Mouse (Mus musculus): ENCODE measurements at regions not wholly inside any gene's neighbourhood (a gene's known extent, or its start where the extent isn't known, plus 50 kb on each side); places are given as distances from the start of the nearest gene placed in this dataset.

DNA sequence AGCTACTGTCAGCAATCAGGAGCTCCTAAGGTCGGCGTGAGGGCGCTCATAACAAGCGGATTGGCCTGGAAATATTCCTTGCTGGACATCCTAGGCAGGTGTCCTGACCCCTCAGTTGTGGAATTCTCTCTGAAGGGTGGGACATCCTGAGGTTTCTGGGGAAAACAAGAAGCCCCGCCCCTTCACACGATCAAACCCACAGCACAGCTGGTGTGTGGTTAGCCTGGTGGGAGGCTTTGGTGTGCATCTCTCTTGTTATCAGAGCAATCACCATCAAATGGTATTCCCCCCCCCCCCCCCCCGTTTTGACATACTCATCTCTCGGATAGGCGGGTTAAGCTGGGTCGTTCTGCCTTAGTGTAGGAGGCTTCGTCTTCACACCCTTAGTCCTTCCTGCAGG is 546.8 kb upstream of the Adam5 start:
- TF ChIP-seq CTCF (IDR thresholded peaks at IDR 0.05; ENCODE audit: low read depth) (no peak), EP300 (optimal IDR thresholded peaks at IDR 0.05) (no peak)
- no peak overlapping the region for H3K4me3 ChIP-seq (ENCODE audit: low read depth, low read length)
- 50% methylated on average over 11 of the region's 11 CpGs for WGBS
- no peaks in the 10 kb centered on the region for H3K36me3 ChIP-seq (ENCODE audit: control insufficient read depth, insufficient read depth, low read length)
- no peak overlapping the region for H3K9ac ChIP-seq (ENCODE audit: low read length)
- no peak for ATAC-seq (ENCODE audit: low FRiP score, low TSS enrichment)
- H3K27me3 ChIP-seq (ENCODE audit: control insufficient read depth, insufficient read depth, low read length), result no peaks in the 10 kb centered on the region
- no peak overlapping the region for H3K4me2 ChIP-seq (replicated peaks; ENCODE audit: low read depth)
- no peaks in the 10 kb centered on the region for H3K9me3 ChIP-seq (ENCODE audit: control insufficient read depth, low read length)
- H3K27ac ChIP-seq (replicated peaks), result no peak overlapping the region
- no peak for DNase-seq (ENCODE audit: low spot score)
- H3K4me1 ChIP-seq (replicated peaks; ENCODE audit: control insufficient read depth, insufficient read depth), result no peaks in the 10 kb centered on the region

DNA sequence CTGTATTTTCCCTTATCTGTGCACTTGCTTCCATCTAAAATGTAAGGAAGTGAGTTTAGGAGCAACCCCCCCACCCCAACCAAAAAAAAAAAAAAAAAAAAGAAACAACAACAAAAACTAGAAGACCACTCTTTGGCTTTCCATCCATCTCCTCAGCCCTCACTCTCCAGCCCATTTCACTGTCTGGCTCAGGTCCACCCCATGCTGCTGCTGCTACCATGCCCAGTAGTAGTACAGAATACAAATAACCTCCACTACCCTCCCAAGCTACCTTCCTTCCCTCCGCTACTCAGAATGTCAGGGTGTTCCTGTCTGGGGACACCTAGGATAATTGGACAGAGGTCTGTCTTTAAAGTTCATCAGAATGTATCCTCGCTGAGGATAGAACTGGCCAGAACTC is 545.2 kb upstream of the Adam5 start:
- H3K27me3 ChIP-seq (ENCODE audit: control insufficient read depth, insufficient read depth, low read length), result no peaks in the 10 kb centered on the region
- H3K27ac ChIP-seq (replicated peaks), result no peak overlapping the region
- no peaks in the 10 kb centered on the region for H3K36me3 ChIP-seq (ENCODE audit: control insufficient read depth, insufficient read depth, low read length)
- no peaks in the 10 kb centered on the region for H3K9me3 ChIP-seq (ENCODE audit: control insufficient read depth, low read length)
- WGBS, result 96% methylated on average over 2 of the region's 2 CpGs
- no peak for ATAC-seq (ENCODE audit: low FRiP score, low TSS enrichment)
- H3K4me3 ChIP-seq (ENCODE audit: low read depth, low read length), result no peak overlapping the region
- H3K9ac ChIP-seq (ENCODE audit: low read length), result no peak overlapping the region
- no peak overlapping the region for H3K4me2 ChIP-seq (replicated peaks; ENCODE audit: low read depth)
- TF ChIP-seq EP300 (optimal IDR thresholded peaks at IDR 0.05) (no peak), CTCF (IDR thresholded peaks at IDR 0.05; ENCODE audit: low read depth) (no peak)
- no peaks in the 10 kb centered on the region for H3K4me1 ChIP-seq (replicated peaks; ENCODE audit: control insufficient read depth, insufficient read depth)
- DNase-seq (ENCODE audit: low spot score), result no peak

DNA sequence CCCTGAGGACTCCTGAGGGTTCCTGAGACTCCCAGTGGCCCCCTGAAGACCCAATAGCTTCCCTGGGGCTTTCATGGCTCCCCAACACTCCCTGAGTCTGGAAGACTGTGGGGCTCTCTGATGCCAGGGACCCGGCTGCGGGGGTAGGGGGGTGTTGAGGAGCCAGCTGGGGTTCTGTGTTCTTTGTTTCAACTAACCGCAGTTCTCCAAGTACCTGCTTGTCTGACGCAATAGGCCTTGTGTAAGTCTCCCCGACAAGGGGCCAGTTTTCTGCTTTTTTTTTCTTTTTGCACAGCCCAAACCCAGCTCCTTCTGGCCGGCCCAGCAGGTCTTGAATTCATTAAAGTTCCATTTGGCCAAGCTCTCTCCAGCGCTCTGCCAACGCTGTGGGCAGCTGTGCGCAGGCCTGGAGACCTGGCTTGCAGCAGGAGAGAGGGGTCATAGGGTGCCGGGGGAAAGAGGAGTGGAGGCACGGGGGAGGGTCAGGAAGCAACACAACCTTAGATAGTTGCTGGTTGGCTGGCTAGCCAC is 544.5 kb upstream of the Adam5 start:
- Histone ChIP-seq H3K4me2 (replicated peaks; ENCODE audit: low read depth) (no peak overlapping the region), H3K4me3 (ENCODE audit: low read depth, low read length) (no peak overlapping the region), H3K4me1 (replicated peaks; ENCODE audit: control insufficient read depth, insufficient read depth) (no peaks in the 10 kb centered on the region), H3K36me3 (ENCODE audit: control insufficient read depth, insufficient read depth, low read length) (no peaks in the 10 kb centered on the region), H3K27ac (replicated peaks) (no peak overlapping the region), H3K27me3 (ENCODE audit: control insufficient read depth, insufficient read depth, low read length) (no peaks in the 10 kb centered on the region), H3K9ac (ENCODE audit: low read length) (no peak overlapping the region), H3K9me3 (ENCODE audit: control insufficient read depth, low read length) (no peaks in the 10 kb centered on the region)
- ATAC-seq (ENCODE audit: low FRiP score, low TSS enrichment), result no peak
- no peak for TF ChIP-seq EP300 (optimal IDR thresholded peaks at IDR 0.05)
- TF ChIP-seq CTCF (IDR thresholded peaks at IDR 0.05; ENCODE audit: low read depth), result no peak
- WGBS, result 23% methylated on average over 11 of the region's 11 CpGs
- DNase-seq (ENCODE audit: low spot score), result no peak

DNA sequence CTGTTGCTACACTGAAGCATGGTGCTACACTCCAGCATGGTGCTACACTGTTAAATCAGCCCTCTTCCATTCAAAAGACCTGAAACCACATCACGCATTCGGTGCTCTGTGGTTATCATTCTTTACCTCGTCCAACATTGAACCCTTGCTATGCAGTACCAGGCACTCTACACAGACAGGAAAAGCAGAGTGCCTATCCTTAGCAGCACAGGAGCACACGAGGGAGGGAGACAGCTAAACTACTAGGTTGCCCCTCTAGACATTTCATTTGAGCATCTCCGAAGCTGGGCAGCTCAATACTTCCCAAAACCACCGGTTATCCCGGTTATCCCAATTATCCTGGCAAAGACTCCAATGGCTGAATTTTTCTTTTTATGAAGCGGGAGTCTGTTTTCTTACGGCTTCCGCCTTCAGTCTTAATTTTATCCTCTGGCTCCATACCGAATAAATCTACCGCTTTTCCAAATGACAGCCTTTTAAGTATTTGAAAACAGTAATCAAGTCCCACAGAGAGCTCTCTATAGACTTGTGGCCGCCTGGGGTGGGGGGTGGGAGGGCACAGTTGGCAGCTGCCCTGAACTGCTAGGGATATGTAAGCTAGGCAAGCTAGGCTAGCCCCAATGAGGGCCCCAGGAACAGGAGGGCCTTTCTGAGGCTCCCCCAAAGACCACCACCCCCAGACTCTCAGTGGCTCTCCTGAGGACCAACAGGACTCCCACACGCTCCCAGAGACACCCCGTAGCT is 543.8 kb upstream of the Adam5 start:
- H3K27me3 ChIP-seq (ENCODE audit: control insufficient read depth, insufficient read depth, low read length), result no peaks in the 10 kb centered on the region
- DNase-seq (ENCODE audit: low spot score) (no peak), ATAC-seq (ENCODE audit: low FRiP score, low TSS enrichment) (no peak)
- no peak overlapping the region for H3K27ac ChIP-seq (replicated peaks)
- no peak for TF ChIP-seq CTCF (IDR thresholded peaks at IDR 0.05; ENCODE audit: low read depth)
- TF ChIP-seq EP300 (optimal IDR thresholded peaks at IDR 0.05), result no peak
- no peaks in the 10 kb centered on the region for H3K36me3 ChIP-seq (ENCODE audit: control insufficient read depth, insufficient read depth, low read length)
- H3K4me3 ChIP-seq (ENCODE audit: low read depth, low read length), result no peak overlapping the region
- H3K4me2 ChIP-seq (replicated peaks; ENCODE audit: low read depth), result no peak overlapping the region
- no peaks in the 10 kb centered on the region for H3K4me1 ChIP-seq (replicated peaks; ENCODE audit: control insufficient read depth, insufficient read depth)
- no peaks in the 10 kb centered on the region for H3K9me3 ChIP-seq (ENCODE audit: control insufficient read depth, low read length)
- no peak overlapping the region for H3K9ac ChIP-seq (ENCODE audit: low read length)
- 65% methylated on average over 15 of the region's 15 CpGs for WGBS

DNA sequence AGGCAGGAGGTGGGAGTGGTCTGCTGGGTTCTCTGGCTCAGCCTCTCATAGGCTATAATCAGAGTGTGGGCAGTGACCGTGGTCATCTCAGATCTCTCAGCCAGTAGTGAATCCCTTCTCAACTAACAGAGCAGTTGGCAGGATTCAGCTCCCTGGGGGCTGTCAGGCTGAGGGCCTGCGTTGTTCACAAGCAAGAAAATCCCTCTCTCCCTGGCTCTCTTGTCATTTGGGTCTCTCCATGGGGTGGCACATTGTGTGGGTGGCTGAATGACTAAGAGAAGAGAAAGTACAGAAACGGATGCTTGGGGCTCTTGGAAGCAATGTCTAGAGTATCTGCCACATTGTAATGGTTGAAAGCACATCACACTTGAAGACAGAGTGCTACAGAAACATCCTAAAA is 542.0 kb upstream of the Adam5 start:
- Histone ChIP-seq H3K4me1 (replicated peaks; ENCODE audit: control insufficient read depth, insufficient read depth) (no peaks in the 10 kb centered on the region), H3K4me2 (replicated peaks; ENCODE audit: low read depth) (no peak overlapping the region), H3K9me3 (ENCODE audit: control insufficient read depth, low read length) (no peaks in the 10 kb centered on the region), H3K27ac (replicated peaks) (no peak overlapping the region), H3K36me3 (ENCODE audit: control insufficient read depth, insufficient read depth, low read length) (no peaks in the 10 kb centered on the region), H3K9ac (ENCODE audit: low read length) (no peak overlapping the region), H3K27me3 (ENCODE audit: control insufficient read depth, insufficient read depth, low read length) (no peaks in the 10 kb centered on the region), H3K4me3 (ENCODE audit: low read depth, low read length) (no peak overlapping the region)
- WGBS, result 44% methylated on average over 3 of the region's 3 CpGs
- DNase-seq (ENCODE audit: low spot score) (no peak), ATAC-seq (ENCODE audit: low FRiP score, low TSS enrichment) (no peak)
- TF ChIP-seq EP300 (optimal IDR thresholded peaks at IDR 0.05), result no peak
- TF ChIP-seq CTCF (IDR thresholded peaks at IDR 0.05; ENCODE audit: low read depth), result no peak

DNA sequence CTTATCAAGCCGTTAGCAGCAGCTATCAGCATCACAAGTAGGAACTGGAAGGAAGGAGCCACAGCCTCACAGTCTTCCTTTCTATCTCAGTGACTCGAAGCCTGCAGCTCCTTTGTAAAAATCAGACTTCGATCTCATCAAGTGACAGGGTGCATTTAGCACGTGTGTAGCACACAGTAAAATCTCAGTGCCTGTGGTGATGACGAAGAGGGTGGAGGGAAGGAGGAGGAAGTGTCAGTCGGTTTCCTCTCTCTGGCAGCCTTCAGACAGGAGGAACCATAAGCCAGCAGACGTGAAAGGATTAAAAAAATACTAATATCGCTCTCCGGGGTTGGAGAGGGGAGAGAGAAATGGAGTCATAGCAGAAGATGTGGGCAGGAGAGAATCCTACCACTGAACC is 538.5 kb upstream of the Adam5 start:
- WGBS, result 53% methylated on average over 9 of the region's 9 CpGs

More for the DNA sequence above, 538.5 kb upstream of the Adam5 start:
- Histone ChIP-seq H3K4me2 (replicated peaks; ENCODE audit: low read depth) (no peak overlapping the region), H3K9ac (ENCODE audit: low read length) (no peak overlapping the region), H3K27ac (replicated peaks) (no peak overlapping the region), H3K4me3 (ENCODE audit: low read depth, low read length) (no peak overlapping the region), H3K36me3 (ENCODE audit: control insufficient read depth, insufficient read depth, low read length) (no peaks in the 10 kb centered on the region), H3K9me3 (ENCODE audit: control insufficient read depth, low read length) (no peaks in the 10 kb centered on the region), H3K4me1 (replicated peaks; ENCODE audit: control insufficient read depth, insufficient read depth) (no peaks in the 10 kb centered on the region), H3K27me3 (ENCODE audit: control insufficient read depth, insufficient read depth, low read length) (no peaks in the 10 kb centered on the region)
- TF ChIP-seq EP300 (optimal IDR thresholded peaks at IDR 0.05) (no peak), CTCF (IDR thresholded peaks at IDR 0.05; ENCODE audit: low read depth) (no peak)
- DNase-seq (ENCODE audit: low spot score) (no peak), ATAC-seq (ENCODE audit: low FRiP score, low TSS enrichment) (no peak)

All from stomach, postnatal 0 days (tissue).